In genomic region chr8:126666327-126667085, GRCm38 (mm10) we compare ENCODE assay signal across 8 mouse cellular contexts.
DNase-seq lines count a peak whose midpoint lies in the region; ATAC-seq and TF ChIP-seq lines count a peak whose summit lies in the region.

No protein-coding gene starts in this region.

- H3K9ac ChIP-seq in heart, embryonic 11.5 days (ENCODE audit: low read depth, low read length) = peak overlapping the region; percentile 59
- peak overlapping the region; percentile 65 for H3K9ac ChIP-seq in kidney, embryonic 16.5 days (replicated peaks; ENCODE audit: low read length)
- peak overlapping the region; percentile 36 for H3K9ac ChIP-seq in liver, adult 2 months (ENCODE audit: low read depth, low read length)

- peak; percentile 80 for ATAC-seq in heart, embryonic 11.5 days (replicated peaks; ENCODE audit: insufficient number of reproducible peaks, low FRiP score, low TSS enrichment)
- ATAC-seq in kidney, embryonic 16.5 days (ENCODE audit: low FRiP score, low TSS enrichment) = peak; percentile 90

- no peak overlapping the region for H3ac ChIP-seq in myocyte (ENCODE audit: control insufficient read depth, insufficient read length)

- TF ChIP-seq POLR2A in liver, adult 2 months (IDR thresholded peaks at IDR 0.05; ENCODE audit: extremely low read depth, insufficient read depth, low read length) = no peak
- TF ChIP-seq POLR2A in myocyte (IDR thresholded peaks at IDR 0.05; ENCODE audit: insufficient read length, low read depth) = no peak

- DNase-seq in B cell, adult 2 months = peak; percentile 85
- peak; percentile 100 for DNase-seq in brain, adult 2 months (ENCODE audit: low read depth, low spot score)
- peak; percentile 100 for DNase-seq in liver, adult 2 months (ENCODE audit: extremely low read depth, low read depth, low spot score)
- peak; percentile 92 for DNase-seq in splenic B cell, adult 2 months (ENCODE audit: low read depth, low spot score)

- H3K36me3 ChIP-seq in erythroblast, embryonic 14.5 days (ENCODE audit: control insufficient read depth) = no peaks in the 10 kb centered on the region
- H3K36me3 ChIP-seq in heart, embryonic 11.5 days (ENCODE audit: control insufficient read depth, insufficient read depth, low read length) = no peaks in the 10 kb centered on the region
- H3K36me3 ChIP-seq in kidney, embryonic 16.5 days (ENCODE audit: insufficient read depth, low read length) = no peaks in the 10 kb centered on the region
- no peaks in the 10 kb centered on the region for H3K36me3 ChIP-seq in liver, adult 2 months (ENCODE audit: control insufficient read depth, insufficient read depth, low read length)
- no peaks in the 10 kb centered on the region for H3K36me3 ChIP-seq in myocyte (ENCODE audit: control insufficient read depth, insufficient read depth)
- no peaks in the 10 kb centered on the region; the same call in 1 of the 2 replicates for H3K36me3 ChIP-seq in splenic B cell, adult 2 months (ENCODE audit: control insufficient read depth, insufficient read depth, low read length, poor library complexity, severe bottlenecking)

- no peaks in the 10 kb centered on the region for H3K27me3 ChIP-seq in erythroblast, embryonic 14.5 days (ENCODE audit: control insufficient read depth)
- no peaks in the 10 kb centered on the region for H3K27me3 ChIP-seq in heart, embryonic 11.5 days (ENCODE audit: control insufficient read depth, insufficient read depth, low read length)
- no peaks in the 10 kb centered on the region for H3K27me3 ChIP-seq in kidney, embryonic 16.5 days (ENCODE audit: insufficient read depth, low read length)
- H3K27me3 ChIP-seq in liver, adult 2 months (ENCODE audit: control insufficient read depth, insufficient read depth, low read length) = no peaks in the 10 kb centered on the region
- no peaks in the 10 kb centered on the region for H3K27me3 ChIP-seq in myocyte (ENCODE audit: control insufficient read depth, insufficient read depth, insufficient read length)
- no peaks in the 10 kb centered on the region for H3K27me3 ChIP-seq in splenic B cell, adult 2 months (ENCODE audit: control insufficient read depth, insufficient read depth, low read length, poor library complexity, severe bottlenecking)

- no peak for TF ChIP-seq CTCF in liver, adult 2 months (IDR thresholded peaks at IDR 0.05; ENCODE audit: low read depth, low read length)

- peaks cover 22% of the 10 kb centered on the region for H3K4me1 ChIP-seq in erythroblast, embryonic 14.5 days (ENCODE audit: control insufficient read depth)
- peaks cover 60% of the 10 kb centered on the region for H3K4me1 ChIP-seq in heart, embryonic 11.5 days (ENCODE audit: control insufficient read depth, insufficient read depth, low read length)
- peaks cover 78% of the 10 kb centered on the region for H3K4me1 ChIP-seq in kidney, embryonic 16.5 days (ENCODE audit: insufficient read depth, low read length)
- H3K4me1 ChIP-seq in liver, adult 2 months (ENCODE audit: control insufficient read depth, insufficient read depth, low read length) = peaks cover 37% of the 10 kb centered on the region

- no peaks in the 10 kb centered on the region for H3K9me3 ChIP-seq in erythroblast, embryonic 14.5 days (ENCODE audit: control insufficient read depth, low read length)
- no peaks in the 10 kb centered on the region for H3K9me3 ChIP-seq in heart, embryonic 11.5 days (replicated peaks; ENCODE audit: control insufficient read depth, low read length)
- no peaks in the 10 kb centered on the region for H3K9me3 ChIP-seq in kidney, embryonic 16.5 days (ENCODE audit: low read length)

- H3K4me2 ChIP-seq in heart, embryonic 11.5 days = peak overlapping the region; percentile 42
- peak overlapping the region; percentile 40 for H3K4me2 ChIP-seq in kidney, embryonic 16.5 days (replicated peaks; ENCODE audit: low read depth, low read length)
- H3K4me2 ChIP-seq in myocyte (ENCODE audit: low read depth) = peak overlapping the region; percentile 100

- peak overlapping the region; percentile 54 for H3K4me3 ChIP-seq in erythroblast, embryonic 14.5 days (replicated peaks)
- H3K4me3 ChIP-seq in heart, embryonic 11.5 days (ENCODE audit: low read depth, low read length) = no peak overlapping the region
- H3K4me3 ChIP-seq in kidney, embryonic 16.5 days (ENCODE audit: low read length) = no peak overlapping the region
- H3K4me3 ChIP-seq in liver, adult 2 months (ENCODE audit: insufficient read depth, low read depth, low read length) = no peak overlapping the region
- H3K4me3 ChIP-seq in myocyte = peak overlapping the region; percentile 25

- WGBS in heart, embryonic 11.5 days (ENCODE audit: insufficient replicate concordance) = 2% methylated on average over 15 of the region's 15 CpGs
- WGBS in kidney, embryonic 16.5 days = under 1% methylated on average over 15 of the region's 15 CpGs
- under 1% methylated on average over 15 of the region's 15 CpGs for WGBS in liver, adult 2 months

- peak overlapping the region; percentile 98 for H3K27ac ChIP-seq in heart, embryonic 11.5 days (ENCODE audit: low read depth, low read length)
- peak overlapping the region; percentile 99 for H3K27ac ChIP-seq in kidney, embryonic 16.5 days (ENCODE audit: low read length)
- peak overlapping the region; percentile 81 for H3K27ac ChIP-seq in liver, adult 2 months (replicated peaks; ENCODE audit: insufficient read depth, low read depth, low read length)

- no peaks in the 10 kb centered on the region for H3K79me2 ChIP-seq in liver, adult 2 months (ENCODE audit: control insufficient read depth, insufficient read depth, low read length)
- H3K79me2 ChIP-seq in myocyte (ENCODE audit: control insufficient read depth, insufficient read depth) = no peaks in the 10 kb centered on the region

TF ChIP-seq in myocyte, 11 proteins besides CTCF, POLR2A, EP300 and RAD21:
- TF ChIP-seq SRF (IDR thresholded peaks at IDR 0.05; ENCODE audit: control insufficient read depth, insufficient read length, low read depth) = peak; percentile 99
- peak in 1 of 3 experiments; percentile 56 for TF ChIP-seq MYOD1 (IDR thresholded peaks at IDR 0.05; ENCODE audit: control insufficient read depth in 1 of 3, insufficient read length in 2 of 3, low read depth in 2 of 3)
- TF ChIP-seq TCF3 (IDR thresholded peaks at IDR 0.05; ENCODE audit: insufficient read length, low read depth) = no peak
- TF ChIP-seq E2F4 (IDR thresholded peaks at IDR 0.05; ENCODE audit: insufficient read depth) = no peak
- TF ChIP-seq TCF12 (IDR thresholded peaks at IDR 0.05; ENCODE audit: insufficient read depth, poor library complexity, severe bottlenecking) = no peak
- peak in 1 of 3 experiments; percentile 53 for TF ChIP-seq MYOG (IDR thresholded peaks at IDR 0.05; ENCODE audit: control insufficient read depth in 1 of 3, insufficient read depth in 1 of 3, insufficient read length in 2 of 3, low read depth in 2 of 3)
- no peak for TF ChIP-seq REST (IDR thresholded peaks at IDR 0.05; ENCODE audit: insufficient read depth, insufficient read length)
- TF ChIP-seq CEBPB (IDR thresholded peaks at IDR 0.05; ENCODE audit: insufficient read depth, poor library complexity, severe bottlenecking) = 0 out of 2 replicates have a peak, but pooled peaks have one; percentile 16
- peak; percentile 23 for TF ChIP-seq USF1 (IDR thresholded peaks at IDR 0.05; ENCODE audit: low read depth)
- peak; percentile 30 for TF ChIP-seq POLR2AphosphoS2 (IDR thresholded peaks at IDR 0.05; ENCODE audit: insufficient read length, low read depth)
- TF ChIP-seq MAX (IDR thresholded peaks at IDR 0.05; ENCODE audit: low read depth) = no peak

Comparison
In these comparisons a context has a peak if more than half of its experiments do, and no peak if none do; other contexts are left out.
1. H3K4me3 ChIP-seq: peak in erythroblast, embryonic 14.5 days (single experiment) and myocyte (single experiment); none in heart, embryonic 11.5 days (single experiment), kidney, embryonic 16.5 days (single experiment) and liver, adult 2 months (single experiment).
2. H3K4me2 ChIP-seq: peak in every context shown above with its lines; median percentile 100 in myocyte; 42 in heart, embryonic 11.5 days; 40 in kidney, embryonic 16.5 days.
3. Peak in every context shown above with its lines, with median percentiles within 50 percentile points of each other: DNase-seq, H3K27ac ChIP-seq and H3K9ac ChIP-seq.